23 mouse cellular contexts compared by ENCODE assay signal in genomic region chr3:154294924-154295834, GRCm38 (mm10). TPM values are rescaled to one million over a fixed set of nuclear protein-coding genes. Genes with fewer than 3 reads are reported as not detected.
A peak's percentile ranks its signal among the peaks of the same experiment; 100 is the strongest.
DNase-seq lines count a peak whose midpoint lies in the region; ATAC-seq and TF ChIP-seq lines count a peak whose summit lies in the region.
"Had no signal": no experiment of that assay in that cellular context is flagged by ENCODE, and none has a peak within 500 bp of the region (broad histone marks: within the 10 kb centered on the region; RNA-seq: fewer than 3 reads in every experiment).

No protein-coding gene starts in this region.

- ATAC-seq in cerebellum, adult (ENCODE audit: insufficient number of reproducible peaks, low FRiP score, low TSS enrichment): no peak
- peak; percentile 76 for ATAC-seq in limb, embryonic 13.5 days (ENCODE audit: low FRiP score, low read depth)
- ATAC-seq in limb, embryonic 14.5 days (ENCODE audit: low FRiP score, low read depth): peak; percentile 74; the same call in 1 of the 2 replicates
- peak; percentile 65; the same call in 1 of the 2 replicates for ATAC-seq in limb, embryonic 15.5 days (ENCODE audit: insufficient number of reproducible peaks, low FRiP score, low TSS enrichment, low read depth)
- ATAC-seq: forebrain, embryonic 14.5 days; forebrain, embryonic 16.5 days had no signal

- no peak overlapping the region for H3K27ac ChIP-seq in limb, embryonic 13.5 days
- no peak overlapping the region for H3K27ac ChIP-seq in limb, embryonic 10.5 days
- no peak overlapping the region for H3K27ac ChIP-seq in limb, embryonic 14.5 days (replicated peaks; ENCODE audit: low read depth, low read length)
- H3K27ac ChIP-seq in limb, embryonic 15.5 days: no peak overlapping the region
- H3K27ac ChIP-seq: embryonic facial prominence, embryonic 13.5 days; embryonic facial prominence, embryonic 15.5 days; forebrain, embryonic 10.5 days; forebrain, embryonic 12.5 days had no signal

- no peaks in the 10 kb centered on the region for H3K36me3 ChIP-seq in limb, embryonic 13.5 days
- no peaks in the 10 kb centered on the region for H3K36me3 ChIP-seq in limb, embryonic 10.5 days
- no peaks in the 10 kb centered on the region for H3K36me3 ChIP-seq in limb, embryonic 14.5 days (ENCODE audit: control insufficient read depth, insufficient read depth, low read length)
- no peaks in the 10 kb centered on the region for H3K36me3 ChIP-seq in limb, embryonic 15.5 days
- H3K36me3 ChIP-seq: embryonic facial prominence, embryonic 13.5 days; embryonic facial prominence, embryonic 15.5 days; forebrain, embryonic 10.5 days; forebrain, embryonic 12.5 days had no signal

- no peaks in the 10 kb centered on the region for H3K9me3 ChIP-seq in limb, embryonic 13.5 days
- no peaks in the 10 kb centered on the region for H3K9me3 ChIP-seq in limb, embryonic 10.5 days (replicated peaks)
- no peaks in the 10 kb centered on the region for H3K9me3 ChIP-seq in limb, embryonic 14.5 days (ENCODE audit: control insufficient read depth, low read length)
- no peaks in the 10 kb centered on the region for H3K9me3 ChIP-seq in limb, embryonic 15.5 days
- H3K9me3 ChIP-seq: embryonic facial prominence, embryonic 13.5 days; embryonic facial prominence, embryonic 15.5 days; forebrain, embryonic 10.5 days; forebrain, embryonic 12.5 days had no signal

- no peak overlapping the region for H3K4me2 ChIP-seq in limb, embryonic 13.5 days (replicated peaks)
- no peak overlapping the region for H3K4me2 ChIP-seq in limb, embryonic 14.5 days (replicated peaks; ENCODE audit: low read depth, low read length, severe bottlenecking)
- no peak overlapping the region for H3K4me2 ChIP-seq in limb, embryonic 15.5 days
- H3K4me2 ChIP-seq: embryonic facial prominence, embryonic 13.5 days; embryonic facial prominence, embryonic 15.5 days; forebrain, embryonic 12.5 days had no signal

- TF ChIP-seq POLR2A in limb, embryonic 14.5 days (IDR thresholded peaks at IDR 0.05; ENCODE audit: borderline replicate concordance, extremely low read depth, insufficient read depth, insufficient read length): no peak

- 70% methylated on average over 17 of the region's 17 CpGs for WGBS in limb, embryonic 13.5 days
- 95% methylated on average over 17 of the region's 17 CpGs for WGBS in limb, embryonic 10.5 days
- WGBS in limb, embryonic 14.5 days: 60% methylated on average over 17 of the region's 17 CpGs
- WGBS in limb, embryonic 15.5 days: 56% methylated on average over 17 of the region's 17 CpGs

- no peak overlapping the region for H3K9ac ChIP-seq in limb, embryonic 13.5 days
- H3K9ac ChIP-seq in limb, embryonic 14.5 days (ENCODE audit: low read depth, low read length, severe bottlenecking): no peak overlapping the region
- no peak overlapping the region for H3K9ac ChIP-seq in limb, embryonic 15.5 days
- H3K9ac ChIP-seq: embryonic facial prominence, embryonic 13.5 days; embryonic facial prominence, embryonic 15.5 days; forebrain, embryonic 12.5 days had no signal

- peak; percentile 26 to 60 for DNase-seq in cerebellum, postnatal 14 days
- DNase-seq in limb, embryonic 10.5 days (ENCODE audit: low spot score): no peak
- peak; percentile 52 for DNase-seq in limb, embryonic 14.5 days (ENCODE audit: low spot score)
- DNase-seq in layer of hippocampus, adult 9-10 months (ENCODE audit: low spot score): no peak
- DNase-seq: adrenal gland, adult 2 months; adrenal gland, postnatal 10 days; adrenal gland, postnatal 25 days; cerebellum, adult 11-12 months; cerebellum, adult 2 months; cerebellum, adult 9-10 months; cerebellum, postnatal 36 days; embryo, embryonic 11 days had no signal

- no peak overlapping the region for H3K4me3 ChIP-seq in limb, embryonic 13.5 days
- no peak overlapping the region for H3K4me3 ChIP-seq in limb, embryonic 10.5 days
- no peak overlapping the region for H3K4me3 ChIP-seq in limb, embryonic 14.5 days (replicated peaks; ENCODE audit: low read length)
- H3K4me3 ChIP-seq in limb, embryonic 15.5 days: no peak overlapping the region
- H3K4me3 ChIP-seq: embryonic facial prominence, embryonic 13.5 days; embryonic facial prominence, embryonic 15.5 days; erythroblast, embryonic 14.5 days; forebrain, embryonic 10.5 days; forebrain, embryonic 12.5 days had no signal

- peaks cover 6% of the 10 kb centered on the region; the same call in 1 of the 2 replicates for H3K4me1 ChIP-seq in limb, embryonic 13.5 days
- H3K4me1 ChIP-seq in limb, embryonic 10.5 days: peaks cover 4% of the 10 kb centered on the region; the same call in 1 of the 2 replicates
- H3K4me1 ChIP-seq in limb, embryonic 14.5 days (ENCODE audit: control insufficient read depth, insufficient read depth, low read length): no peaks in the 10 kb centered on the region
- H3K4me1 ChIP-seq in limb, embryonic 15.5 days: peaks cover 5% of the 10 kb centered on the region
- H3K4me1 ChIP-seq: forebrain, embryonic 10.5 days; forebrain, embryonic 12.5 days had no signal

- peaks cover 66% of the 10 kb centered on the region for H3K27me3 ChIP-seq in limb, embryonic 13.5 days
- H3K27me3 ChIP-seq in limb, embryonic 10.5 days (ENCODE audit: low read depth, poor library complexity, severe bottlenecking): peaks cover 24% of the 10 kb centered on the region
- 0 out of 2 replicates have a peak, but pooled peaks cover 9% of the 10 kb centered on the region for H3K27me3 ChIP-seq in limb, embryonic 14.5 days (ENCODE audit: control insufficient read depth, insufficient read depth, low read length)
- peaks cover 18% of the 10 kb centered on the region for H3K27me3 ChIP-seq in limb, embryonic 15.5 days
- H3K27me3 ChIP-seq: embryonic facial prominence, embryonic 15.5 days had no signal

RNA-seq across cellular contexts. Expression of gene Lhx8, which starts 35.3 kb away (rescaled TPM):
- 1.5 and 1.8 TPM in 2 replicates for polyA plus RNA-seq in limb, embryonic 13.5 days (2015; fragmentation: Nextera tagmentation; extraction: Ambion mirVana)
- polyA plus RNA-seq in limb, embryonic 10.5 days (2016; fragmentation: Nextera tagmentation; extraction: Ambion mirVana): 2.6 TPM in 1 of 2 replicates, not detected in the other
- 2.9 and 3.0 TPM in 2 replicates for polyA plus RNA-seq in limb, embryonic 14.5 days (2012; rRNA removed)
- polyA plus RNA-seq in limb, embryonic 14.5 days (2014; fragmentation: Nextera tagmentation; extraction: Ambion mirVana): 2.2 and 2.5 TPM in 2 replicates
- polyA plus RNA-seq in limb, embryonic 15.5 days (2015; fragmentation: Nextera tagmentation; extraction: Ambion mirVana): 1.2 and 2.4 TPM in 2 replicates
- polyA plus RNA-seq: C2C12; cerebellum, adult 2 months; erythroblast, embryonic 14.5 days had no signal

Comparison
In these comparisons a context has a peak if more than half of its experiments do, and no peak if none do; other contexts are left out.
1. DNase-seq: peak in cerebellum, postnatal 14 days (2 of 2) and limb, embryonic 14.5 days (single experiment); none in limb, embryonic 10.5 days (single experiment) and layer of hippocampus, adult 9-10 months (single experiment).